Mouse (Mus musculus) heart, adult 2 months (tissue): ENCODE measurements at regions not wholly inside any gene's neighbourhood (a gene's known extent, or its start where the extent isn't known, plus 50 kb on each side); places are given as distances from the start of the nearest gene placed in this dataset.

Experiments used
- CTCF ChIP-seq: fragments of 200-600 bp; IDR thresholded peaks from 2 replicates; pipeline ENCODE4 v1.8.1; 2022; ENCODE audit warnings: antibody characterized with exemption, mild to moderate bottlenecking, moderate library complexity
- EP300 ChIP-seq: fragments of 200-500 bp; IDR thresholded peaks from 2 replicates; pipeline ENCODE4 v1.6.1; 2011; ENCODE audit warnings: low read depth, low read length, control low read depth; ENCODE audit not compliant: insufficient read depth
- POLR2A ChIP-seq: fragments of 200-500 bp; IDR thresholded peaks from 2 replicates; pipeline ENCODE4 v1.6.1; 2011; ENCODE audit warnings: mild to moderate bottlenecking, low read depth, low read length, control low read depth; ENCODE audit not compliant: insufficient read depth

GRCm38 (mm10) chr9:91083791-91084190 lies 278.4 kb upstream of the Zic4 start:
- TF ChIP-seq POLR2A = no peak
- no peak for TF ChIP-seq CTCF
- no peak for TF ChIP-seq EP300
